Mouse (Mus musculus): ENCODE results near the gene Zfp428. TPM values are rescaled to one million over a fixed set of nuclear protein-coding genes. Genes with fewer than 3 reads are reported as not detected.
"Not testable (repeated sequence)": the region's sequence is repeated elsewhere in the genome, so short reads cannot be mapped to it uniquely, and the experiment has no call there.

Zfp428 gene
- polyA plus RNA-seq, 1 experiment from 2014 or later: 96.3 TPM

GRCm38 (mm10) chr7:24481474-24482207 is 25.2 kb upstream of the Zfp428 start, which contains the start of gene Cadm4:
TSS of gene Cadm4 (plus strand) at chr7:24482023.
- Histone ChIP-seq H3K9ac (peak within 1 kb of the TSS; percentile 75), H3K36me3 (no peaks in the 10 kb centered on the region), H3K4me1 (peaks cover 14% of the 10 kb centered on the region), H3K27me3 (peaks cover 43% of the 10 kb centered on the region), H3K4me3 (peak within 1 kb of the TSS; percentile 68), H3K4me2 (peak within 1 kb of the TSS; percentile 95), H3K27ac (no peak within 1 kb of the TSS), H3K9me3 (0 out of 2 replicates have a peak, but pooled peaks cover 2% of the 10 kb centered on the region)
- peak; percentile 69 for ATAC-seq (ENCODE audit: insufficient number of reproducible peaks, insufficient read depth, low FRiP score, low TSS enrichment, low read depth)
- under 1% methylated on average over 67 of the region's 83 CpGs for WGBS

- Histone ChIP-seq H3K4me2 (peak overlapping the region; percentile 95), H3K27me3 (peaks cover 43% of the 10 kb centered on the region), H3K27ac (no peak overlapping the region), H3K9me3 (0 out of 2 replicates have a peak, but pooled peaks cover 2% of the 10 kb centered on the region), H3K9ac (peak overlapping the region; percentile 75), H3K4me1 (peaks cover 19% of the 10 kb centered on the region), H3K4me3 (peak overlapping the region; percentile 68), H3K36me3 (no peaks in the 10 kb centered on the region)
- ATAC-seq (ENCODE audit: insufficient number of reproducible peaks, insufficient read depth, low FRiP score, low TSS enrichment, low read depth): peak; percentile 11; the same call in 1 of the 2 replicates
- WGBS: 2% methylated on average over 16 of the region's 38 CpGs
Measured at GRCm38 (mm10) chr7:24482208-24483020, 24.4 kb upstream of the Zfp428 start.

GRCm38 (mm10) chr7:24483291-24483690 is 23.5 kb upstream of the Zfp428 start:
- Histone ChIP-seq H3K27me3 (peaks cover 43% of the 10 kb centered on the region), H3K4me3 (peak overlapping the region; percentile 68; the same call in 1 of the 2 replicates), H3K4me2 (peak overlapping the region; percentile 95; the same call in 1 of the 2 replicates), H3K4me1 (peaks cover 19% of the 10 kb centered on the region)
- not testable (repeated sequence) for H3K9ac ChIP-seq; H3K9me3 ChIP-seq; H3K27ac ChIP-seq; H3K36me3 ChIP-seq; ATAC-seq (ENCODE audit: insufficient number of reproducible peaks, insufficient read depth, low FRiP score, low TSS enrichment, low read depth)
- 49% methylated on average over 6 of the region's 6 CpGs for WGBS

GRCm38 (mm10) chr7:24485481-24485880 is 21.3 kb upstream of the Zfp428 start:
- Histone ChIP-seq H3K9ac (no peak overlapping the region), H3K4me2 (no peak overlapping the region), H3K9me3 (no peaks in the 10 kb centered on the region), H3K36me3 (no peaks in the 10 kb centered on the region), H3K4me1 (peaks cover 19% of the 10 kb centered on the region), H3K4me3 (no peak overlapping the region), H3K27me3 (peaks cover 35% of the 10 kb centered on the region), H3K27ac (no peak overlapping the region)
- WGBS: 72% methylated on average over 9 of the region's 9 CpGs
- no peak for ATAC-seq (ENCODE audit: insufficient number of reproducible peaks, insufficient read depth, low FRiP score, low TSS enrichment, low read depth)

- no peak overlapping the region for H3K4me2 ChIP-seq
- peaks cover 12% of the 10 kb centered on the region; the same call in 1 of the 2 replicates for H3K4me1 ChIP-seq
- no peaks in the 10 kb centered on the region for H3K9me3 ChIP-seq
- ATAC-seq (ENCODE audit: insufficient number of reproducible peaks, insufficient read depth, low FRiP score, low TSS enrichment, low read depth): no peak; the same call in 1 of the 2 replicates
- H3K27ac ChIP-seq: no peak overlapping the region
- H3K4me3 ChIP-seq: no peak overlapping the region
- WGBS: 48% methylated on average over 9 of the region's 9 CpGs
- H3K27me3 ChIP-seq: peaks cover 23% of the 10 kb centered on the region
- H3K9ac ChIP-seq: no peak overlapping the region
- H3K36me3 ChIP-seq: no peaks in the 10 kb centered on the region
Measured at GRCm38 (mm10) chr7:24486654-24487130, 20.1 kb upstream of the Zfp428 start.

GRCm38 (mm10) chr7:24487403-24487802 is 19.4 kb upstream of the Zfp428 start:
- no peaks in the 10 kb centered on the region for H3K9me3 ChIP-seq
- peaks cover 23% of the 10 kb centered on the region for H3K27me3 ChIP-seq
- H3K9ac ChIP-seq: no peak overlapping the region
- H3K4me3 ChIP-seq: no peak overlapping the region
- no peak overlapping the region for H3K4me2 ChIP-seq
- ATAC-seq (ENCODE audit: insufficient number of reproducible peaks, insufficient read depth, low FRiP score, low TSS enrichment, low read depth): no peak
- no peak overlapping the region for H3K27ac ChIP-seq
- no peaks in the 10 kb centered on the region for H3K36me3 ChIP-seq
- 17% methylated on average over 3 of the region's 3 CpGs for WGBS
- peaks cover 12% of the 10 kb centered on the region; the same call in 1 of the 2 replicates for H3K4me1 ChIP-seq

GRCm38 (mm10) chr7:24488303-24488702 is 18.5 kb upstream of the Zfp428 start:
- Histone ChIP-seq H3K27me3 (peaks cover 16% of the 10 kb centered on the region), H3K36me3 (no peaks in the 10 kb centered on the region), H3K27ac (no peak overlapping the region), H3K4me3 (no peak overlapping the region), H3K4me2 (no peak overlapping the region), H3K9ac (no peak overlapping the region), H3K9me3 (no peaks in the 10 kb centered on the region), H3K4me1 (peaks cover 7% of the 10 kb centered on the region; the same call in 1 of the 2 replicates)
- ATAC-seq (ENCODE audit: insufficient number of reproducible peaks, insufficient read depth, low FRiP score, low TSS enrichment, low read depth): no peak
- WGBS: 84% methylated on average over 8 of the region's 8 CpGs

GRCm38 (mm10) chr7:24499856-24500577 is 6.8 kb upstream of the Zfp428 start:
- H3K9me3 ChIP-seq: 0 out of 2 replicates have a peak, but pooled peaks cover 3% of the 10 kb centered on the region
- ATAC-seq (ENCODE audit: insufficient number of reproducible peaks, insufficient read depth, low FRiP score, low TSS enrichment, low read depth): peak; percentile 35
- peak overlapping the region; percentile 45 for H3K4me3 ChIP-seq
- no peak overlapping the region for H3K27ac ChIP-seq
- peak overlapping the region; percentile 65 for H3K9ac ChIP-seq
- H3K4me1 ChIP-seq: peaks cover 28% of the 10 kb centered on the region
- H3K36me3 ChIP-seq: 0 out of 2 replicates have a peak, but pooled peaks cover 8% of the 10 kb centered on the region
- H3K27me3 ChIP-seq: peaks cover 38% of the 10 kb centered on the region
- WGBS: 10% methylated on average over 43 of the region's 43 CpGs
- peak overlapping the region; percentile 69 for H3K4me2 ChIP-seq

GRCm38 (mm10) chr7:24500929-24501328 is 5.9 kb upstream of the Zfp428 start:
- 0 out of 2 replicates have a peak, but pooled peaks cover 3% of the 10 kb centered on the region for H3K9me3 ChIP-seq
- no peak overlapping the region for H3K27ac ChIP-seq
- H3K27me3 ChIP-seq: peaks cover 38% of the 10 kb centered on the region
- 0 out of 2 replicates have a peak, but pooled peaks cover 8% of the 10 kb centered on the region for H3K36me3 ChIP-seq
- WGBS: 29% methylated on average over 7 of the region's 7 CpGs
- no peak for ATAC-seq (ENCODE audit: insufficient number of reproducible peaks, insufficient read depth, low FRiP score, low TSS enrichment, low read depth)
- no peak overlapping the region for H3K4me3 ChIP-seq
- no peak overlapping the region for H3K9ac ChIP-seq
- H3K4me2 ChIP-seq: no peak overlapping the region
- H3K4me1 ChIP-seq: peaks cover 37% of the 10 kb centered on the region

- 45% methylated on average over 21 of the region's 21 CpGs for WGBS
- Histone ChIP-seq H3K27me3 (peaks cover 38% of the 10 kb centered on the region), H3K27ac (no peak overlapping the region), H3K9me3 (0 out of 2 replicates have a peak, but pooled peaks cover 3% of the 10 kb centered on the region), H3K36me3 (0 out of 2 replicates have a peak, but pooled peaks cover 8% of the 10 kb centered on the region), H3K4me1 (peaks cover 42% of the 10 kb centered on the region), H3K4me3 (no peak overlapping the region), H3K9ac (no peak overlapping the region), H3K4me2 (no peak overlapping the region)
- ATAC-seq (ENCODE audit: insufficient number of reproducible peaks, insufficient read depth, low FRiP score, low TSS enrichment, low read depth): no peak
Measured at GRCm38 (mm10) chr7:24501492-24501891, 5.3 kb upstream of the Zfp428 start.

GRCm38 (mm10) chr7:24504004-24504403 is 2.8 kb upstream of the Zfp428 start:
- 0 out of 2 replicates have a peak, but pooled peaks cover 3% of the 10 kb centered on the region for H3K9me3 ChIP-seq
- no peak overlapping the region for H3K27ac ChIP-seq
- peaks cover 50% of the 10 kb centered on the region for H3K4me1 ChIP-seq
- no peak overlapping the region for H3K4me3 ChIP-seq
- H3K9ac ChIP-seq: no peak overlapping the region
- no peak for ATAC-seq (ENCODE audit: insufficient number of reproducible peaks, insufficient read depth, low FRiP score, low TSS enrichment, low read depth)
- H3K36me3 ChIP-seq: 0 out of 2 replicates have a peak, but pooled peaks cover 8% of the 10 kb centered on the region
- 22% methylated on average over 6 of the region's 10 CpGs for WGBS
- H3K27me3 ChIP-seq: peaks cover 31% of the 10 kb centered on the region
- peak overlapping the region; percentile 40 for H3K4me2 ChIP-seq

Measured in embryonic facial prominence, embryonic 13.5 days (tissue).